Mouse (Mus musculus) midbrain, embryonic 13.5 days (tissue): ENCODE results near the gene Mrrf. TPM values are rescaled to one million over a fixed set of nuclear protein-coding genes. Genes with fewer than 3 reads are reported as not detected.
"Not testable (repeated sequence)": the region's sequence is repeated elsewhere in the genome, so short reads cannot be mapped to it uniquely, and the experiment has no call there.

Experiments used
- ATAC-seq: fragments of 200-750 bp; cut with Nextera tagmentation; 2 replicates; pipeline ENCODE4 v1.8.0; 2017; ENCODE audit warnings: mild to moderate bottlenecking, moderate TSS enrichment, moderate library complexity
- H3K27ac ChIP-seq: fragments of 300-500 bp; sonication (generic); 2 replicates; pipeline ENCODE4 v1.5.1; 2015; ENCODE audit warnings: inconsistent platforms, mild to moderate bottlenecking, moderate library complexity
- H3K27me3 ChIP-seq: fragments of 300-500 bp; sonication (generic); 2 replicates; pipeline ENCODE4 v1.6.1; 2015; ENCODE audit warnings: mild to moderate bottlenecking, inconsistent platforms
- H3K36me3 ChIP-seq: fragments of 300-500 bp; sonication (generic); 2 replicates; pipeline ENCODE4 v1.6.1; 2015; ENCODE audit warnings: mild to moderate bottlenecking, inconsistent platforms
- H3K4me1 ChIP-seq: fragments of 300-500 bp; sonication (generic); replicated peaks from 2 replicates; pipeline ENCODE4 v1.6.1; 2015; ENCODE audit warnings: inconsistent platforms
- H3K4me2 ChIP-seq: fragments of 300-500 bp; sonication (generic); replicated peaks from 2 replicates; pipeline ENCODE4 v1.6.1; 2015; ENCODE audit warnings: moderate library complexity, mild to moderate bottlenecking, inconsistent platforms
- H3K4me3 ChIP-seq: fragments of 300-500 bp; sonication (generic); replicated peaks from 2 replicates; pipeline ENCODE4 v1.5.1; 2015; ENCODE audit warnings: mild to moderate bottlenecking, inconsistent platforms
- H3K9ac ChIP-seq: fragments of 300-500 bp; sonication (generic); replicated peaks from 2 replicates; pipeline ENCODE4 v1.6.1; 2015; ENCODE audit warnings: mild to moderate bottlenecking, inconsistent platforms
- H3K9me3 ChIP-seq: fragments of 300-500 bp; sonication (generic); 2 replicates; pipeline ENCODE4 v1.6.1; 2016; ENCODE audit warnings: mild to moderate bottlenecking, inconsistent platforms
- WGBS: fragments of 180-500 bp; shearing (Covaris S2); methylation state at CpG from one replicate; pipeline ENCODE4 v1.1.7; 2015; 5-methylcytosine and 5-hydroxymethylcytosine counted together
- polyA plus RNA-seq: library from polyadenylated mRNA; unstranded; fragments of >200 nt; fragmentation: Nextera tagmentation; extraction: Ambion mirVana; gene quantifications from 2 replicates; pipeline ENCODE4 v1.2.1, GENCODE M21; 2015

Gene Mrrf
- polyA plus RNA-seq, 1 experiment from 2014 or later = 24.5 TPM

DNA sequence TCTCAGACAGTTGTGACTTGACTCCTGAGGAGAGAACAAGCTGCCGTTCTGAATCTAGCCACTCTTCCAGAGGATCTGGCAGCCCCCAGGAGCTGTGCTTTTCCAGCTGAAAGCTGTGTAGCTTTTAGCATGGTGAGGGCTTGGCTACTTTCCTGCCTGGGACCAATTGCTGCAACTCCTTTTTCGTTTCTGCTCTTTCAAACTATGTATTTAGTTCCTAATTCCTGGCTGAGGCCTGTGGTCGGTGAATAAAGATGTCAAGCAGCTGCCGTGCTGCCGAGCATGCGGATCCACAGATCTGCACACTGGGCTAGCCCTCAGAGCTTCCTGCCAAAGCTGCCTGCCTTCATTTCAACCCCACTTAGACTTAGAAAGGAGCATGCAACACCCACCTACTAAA, 48.7 kb downstream of the Mrrf start:
- Histone ChIP-seq H3K4me3 (no peak overlapping the region), H3K4me2 (no peak overlapping the region), H3K9me3 (no peaks in the 10 kb centered on the region), H3K36me3 (peaks cover 9% of the 10 kb centered on the region), H3K4me1 (no peaks in the 10 kb centered on the region), H3K27ac (no peak overlapping the region), H3K9ac (no peak overlapping the region), H3K27me3 (no peaks in the 10 kb centered on the region)
- ATAC-seq = no peak
- 67% methylated on average over 6 of the region's 6 CpGs for WGBS

DNA sequence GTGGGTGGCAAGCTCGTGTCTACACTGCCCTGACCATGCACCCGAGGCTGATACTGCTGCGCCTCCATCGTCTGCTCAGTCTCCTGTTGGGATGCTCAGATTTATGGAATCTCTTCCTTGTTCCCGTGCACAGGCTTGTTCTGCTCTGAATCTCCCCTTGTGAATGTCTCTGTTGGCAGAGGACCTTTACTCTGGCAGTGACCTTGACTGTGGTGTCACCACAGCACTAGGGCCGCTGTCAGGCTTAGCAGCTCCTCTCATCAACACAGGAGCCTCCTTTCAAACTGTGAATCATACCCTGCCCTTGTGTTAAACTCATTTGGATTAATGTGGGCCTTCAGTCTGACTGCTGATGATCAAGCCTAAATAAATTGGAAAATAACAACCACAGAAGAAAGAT, 53.0 kb downstream of the Mrrf start:
- 88% methylated on average over 6 of the region's 6 CpGs for WGBS
- H3K9ac ChIP-seq, H3K9me3 ChIP-seq, H3K27me3 ChIP-seq, H3K4me2 ChIP-seq, H3K27ac ChIP-seq, H3K4me3 ChIP-seq, H3K4me1 ChIP-seq, ATAC-seq: not testable (repeated sequence)
- H3K36me3 ChIP-seq = peaks cover 11% of the 10 kb centered on the region

DNA sequence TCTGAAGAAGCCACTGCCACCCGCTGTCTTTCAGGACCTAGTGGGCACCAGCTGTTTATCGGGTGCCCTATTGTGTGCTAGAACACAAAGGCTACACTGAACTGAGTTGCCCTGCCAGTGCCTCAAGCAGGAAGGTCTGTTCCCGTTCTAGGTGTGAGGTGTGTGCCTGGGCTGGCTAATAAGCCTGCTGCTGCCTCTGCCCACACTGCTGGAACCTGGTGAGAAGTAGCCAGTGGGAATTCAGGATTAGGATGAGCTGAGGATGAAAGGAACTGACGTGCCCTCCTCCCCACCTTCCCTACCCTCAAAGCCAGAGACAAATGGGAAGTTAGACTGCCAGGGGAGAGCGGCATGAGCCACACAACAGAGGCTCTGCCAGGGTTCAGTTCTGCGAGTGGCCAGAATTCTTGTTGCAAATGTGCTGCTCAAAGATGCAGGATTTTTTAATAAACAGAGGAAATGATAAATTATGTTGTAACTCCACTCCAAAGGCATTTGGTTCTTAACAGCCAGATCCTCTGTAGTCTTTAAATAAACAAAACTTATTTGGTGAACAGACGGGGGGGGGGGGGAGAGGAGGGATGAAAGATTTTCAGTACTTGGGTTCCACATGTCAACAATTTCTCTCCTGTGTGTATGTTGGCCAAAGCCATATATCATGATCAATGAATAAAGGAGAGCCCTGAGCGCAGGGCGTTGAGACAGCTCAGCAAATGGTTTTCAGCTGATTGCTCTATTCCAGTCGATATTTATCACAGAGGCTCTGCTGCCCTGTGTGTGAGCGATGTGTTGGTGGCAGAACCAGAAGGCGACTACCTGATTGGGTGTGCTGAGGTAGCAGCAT, 55.1 kb downstream of the Mrrf start:
- Histone ChIP-seq H3K36me3 (peaks cover 11% of the 10 kb centered on the region), H3K4me2 (no peak overlapping the region), H3K4me1 (peaks cover 5% of the 10 kb centered on the region; the same call in 1 of the 2 replicates), H3K27ac (no peak overlapping the region), H3K9ac (no peak overlapping the region), H3K4me3 (no peak overlapping the region), H3K9me3 (no peaks in the 10 kb centered on the region), H3K27me3 (0 out of 2 replicates have a peak, but pooled peaks cover 3% of the 10 kb centered on the region)
- 62% methylated on average over 12 of the region's 12 CpGs for WGBS
- peak; percentile 11; the same call in 1 of the 2 replicates for ATAC-seq

DNA sequence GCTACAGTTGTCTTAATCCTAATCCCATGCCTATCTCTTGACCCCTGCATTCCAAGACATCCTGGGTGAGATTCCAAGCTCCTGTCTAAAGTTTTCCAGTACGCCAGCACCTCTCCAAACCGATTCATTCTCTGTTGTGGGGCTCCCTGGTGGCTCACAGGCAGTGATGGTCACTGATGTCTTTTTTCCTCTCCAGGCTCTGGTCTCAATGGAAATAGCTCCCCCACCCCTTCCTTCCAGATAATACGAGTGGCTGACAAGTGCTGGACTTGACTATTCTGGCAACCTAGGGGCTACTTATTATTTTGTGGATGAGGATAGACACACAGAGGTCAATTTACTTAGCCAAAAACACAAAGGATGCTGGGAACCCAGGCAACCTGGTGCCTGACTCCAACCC, 60.8 kb downstream of the Mrrf start:
- H3K9ac ChIP-seq = no peak overlapping the region
- H3K9me3 ChIP-seq = no peaks in the 10 kb centered on the region
- H3K36me3 ChIP-seq = no peaks in the 10 kb centered on the region
- H3K4me3 ChIP-seq = no peak overlapping the region
- ATAC-seq = no peak
- peaks cover 14% of the 10 kb centered on the region for H3K4me1 ChIP-seq
- H3K27me3 ChIP-seq = peaks cover 29% of the 10 kb centered on the region
- 46% methylated on average over 3 of the region's 3 CpGs for WGBS
- no peak overlapping the region for H3K27ac ChIP-seq
- H3K4me2 ChIP-seq = no peak overlapping the region

DNA sequence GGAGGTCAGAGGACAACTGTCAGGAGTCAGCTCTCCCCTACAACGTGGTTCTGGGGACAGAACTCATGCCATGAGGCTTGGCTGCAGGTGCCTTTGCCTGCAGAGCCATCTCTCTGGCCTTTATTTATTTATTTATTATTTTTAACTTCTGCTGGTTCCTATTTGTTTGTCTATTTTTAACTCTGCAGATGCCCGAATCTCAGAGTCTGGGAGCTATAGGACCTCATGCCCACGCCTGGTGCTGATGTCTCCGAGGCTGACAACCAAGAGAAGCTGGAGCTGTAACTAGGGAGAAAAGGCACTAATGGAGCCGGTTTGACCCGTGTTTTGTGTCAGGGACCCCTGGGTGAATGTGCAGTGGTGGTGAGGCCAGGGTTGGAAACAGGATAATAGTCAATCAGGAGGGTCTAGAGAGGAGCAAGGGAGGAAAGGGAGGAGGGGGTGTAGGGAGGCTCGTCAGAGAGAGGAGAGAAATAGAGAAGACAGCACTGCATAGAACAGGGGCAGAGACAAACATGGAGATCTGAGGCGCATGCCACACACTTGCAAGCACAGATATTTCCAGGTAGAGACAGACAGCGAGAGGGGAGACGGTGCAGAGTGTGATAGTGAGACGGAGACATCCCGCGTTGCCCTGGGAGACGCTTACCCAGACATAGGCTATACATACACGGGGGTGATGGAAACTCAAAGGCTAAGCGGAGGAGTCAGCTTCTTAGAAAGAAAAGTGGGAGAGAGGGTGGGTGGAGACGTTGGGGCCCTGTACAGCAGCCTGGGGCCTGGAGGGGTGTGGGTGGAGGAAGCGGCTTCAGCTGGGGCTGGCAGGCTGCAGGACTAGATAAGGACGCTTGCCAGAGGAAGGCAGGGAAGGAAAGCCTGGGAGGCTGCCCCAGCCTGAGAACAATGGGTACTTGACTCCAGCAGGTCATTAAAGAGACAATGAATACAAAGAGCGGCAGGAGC, 62.0 kb downstream of the Mrrf start:
- Histone ChIP-seq H3K4me2 (peak overlapping the region; percentile 39), H3K36me3 (no peaks in the 10 kb centered on the region), H3K4me1 (peaks cover 26% of the 10 kb centered on the region), H3K9ac (0 out of 2 replicates have a peak overlapping the region, but pooled peaks have one; percentile 3), H3K4me3 (peak overlapping the region; percentile 5; the same call in 1 of the 2 replicates), H3K27ac (peak overlapping the region; percentile 51), H3K27me3 (peaks cover 38% of the 10 kb centered on the region), H3K9me3 (no peaks in the 10 kb centered on the region)
- 9% methylated on average over 20 of the region's 20 CpGs for WGBS
- peak; percentile 81 for ATAC-seq

DNA sequence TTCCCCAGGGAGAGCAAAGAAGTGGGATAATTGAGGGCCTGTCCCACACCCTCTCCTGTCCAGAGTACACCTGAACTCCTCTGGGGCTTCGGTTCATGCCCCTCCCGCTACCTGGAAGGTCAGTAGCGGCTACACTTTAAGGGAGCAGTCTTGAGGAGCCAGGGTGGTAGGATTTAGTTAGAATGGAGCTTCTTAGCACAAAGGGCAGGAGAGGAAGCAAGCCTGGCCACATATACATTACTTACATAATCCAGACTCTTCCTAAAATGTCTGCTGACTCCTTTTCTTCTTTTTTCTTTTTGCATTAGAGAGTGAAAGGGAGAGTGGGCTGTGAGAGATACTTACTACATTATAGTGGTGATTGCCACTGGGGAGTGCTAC, 62.7 kb downstream of the Mrrf start:
- peak overlapping the region; percentile 39 for H3K4me2 ChIP-seq
- 7% methylated on average over 3 of the region's 3 CpGs for WGBS

DNA sequence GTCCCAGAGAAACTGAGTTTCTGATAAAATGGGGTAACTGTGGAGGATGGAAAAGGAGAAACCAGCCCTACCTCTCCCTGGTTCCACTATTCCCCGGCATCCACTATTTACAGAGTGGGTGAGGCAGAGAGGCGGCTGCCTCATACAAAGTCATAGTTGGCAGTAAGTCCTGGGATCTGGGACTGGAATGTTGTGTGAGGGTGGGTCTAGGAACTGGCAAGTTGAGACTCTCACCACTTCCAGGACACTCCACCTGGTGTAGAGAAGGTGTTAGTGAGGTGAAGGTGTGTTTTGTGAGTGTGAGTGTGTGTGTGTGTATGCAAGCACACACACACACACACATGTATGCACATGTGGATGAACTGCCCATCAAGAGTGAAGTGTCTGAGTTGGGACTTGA, 64.6 kb downstream of the Mrrf start:
- Histone ChIP-seq H3K4me2 (no peak overlapping the region), H3K4me1 (peaks cover 38% of the 10 kb centered on the region), H3K4me3 (no peak overlapping the region), H3K9me3 (no peaks in the 10 kb centered on the region), H3K36me3 (no peaks in the 10 kb centered on the region), H3K9ac (no peak overlapping the region), H3K27me3 (peaks cover 53% of the 10 kb centered on the region), H3K27ac (no peak overlapping the region)
- ATAC-seq = no peak
- 97% methylated on average over 2 of the region's 2 CpGs for WGBS

More for the DNA sequence above, 62.7 kb downstream of the Mrrf start:
- Histone ChIP-seq H3K4me3 (0 out of 2 replicates have a peak overlapping the region, but pooled peaks have one; percentile 5), H3K9me3 (no peaks in the 10 kb centered on the region), H3K9ac (no peak overlapping the region), H3K27me3 (peaks cover 39% of the 10 kb centered on the region), H3K27ac (peak overlapping the region; percentile 51; the same call in 1 of the 2 replicates), H3K4me1 (peaks cover 31% of the 10 kb centered on the region), H3K36me3 (no peaks in the 10 kb centered on the region)
- ATAC-seq = no peak

DNA sequence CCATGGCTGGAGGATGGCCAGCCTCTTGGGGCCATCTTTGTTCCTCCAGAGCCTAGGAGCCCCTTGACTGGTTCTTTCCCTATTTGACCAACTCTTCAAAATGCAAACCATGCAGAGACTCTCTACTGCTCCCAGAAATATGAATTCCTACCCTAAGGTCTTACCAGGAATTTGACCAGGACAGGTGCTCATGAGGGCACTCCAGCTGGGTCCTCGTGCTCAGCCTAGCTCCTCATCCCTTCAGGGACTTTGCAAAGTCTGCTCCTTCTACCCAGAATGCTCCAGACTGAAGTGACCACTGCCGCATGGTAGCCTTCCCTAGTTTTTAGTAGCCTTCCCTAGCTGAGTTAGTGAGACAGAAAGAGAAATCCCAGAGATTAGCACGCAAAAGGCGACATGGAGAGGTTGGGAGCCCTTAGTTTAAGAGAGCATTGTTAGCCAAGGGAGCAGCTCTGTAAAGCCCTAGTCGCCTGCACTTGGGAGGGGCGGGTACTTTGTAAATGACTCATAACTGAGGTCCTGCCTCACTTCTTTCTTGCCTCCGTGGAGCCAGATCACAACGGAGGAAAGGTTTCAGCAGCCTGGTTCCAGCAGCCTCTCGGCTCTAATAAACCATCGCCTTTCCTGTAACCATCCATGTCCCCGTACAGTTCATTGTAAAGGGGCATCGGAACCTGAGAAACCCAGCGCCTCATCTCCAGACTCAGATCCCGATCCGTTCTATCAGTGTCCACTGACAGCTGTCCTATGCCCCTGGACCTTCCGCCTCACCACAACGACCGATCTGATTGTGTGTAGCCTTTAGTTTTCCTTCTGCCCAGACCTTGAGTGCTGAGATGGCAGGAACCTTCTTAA, 65.8 kb downstream of the Mrrf start:
- Histone ChIP-seq H3K9me3 (no peaks in the 10 kb centered on the region), H3K4me2 (peak overlapping the region; percentile 73), H3K4me3 (peak overlapping the region; percentile 44), H3K36me3 (no peaks in the 10 kb centered on the region), H3K4me1 (peaks cover 38% of the 10 kb centered on the region), H3K27ac (peak overlapping the region; percentile 65; the same call in 1 of the 2 replicates), H3K27me3 (peaks cover 54% of the 10 kb centered on the region), H3K9ac (no peak overlapping the region)
- ATAC-seq = no peak
- WGBS = 26% methylated on average over 18 of the region's 18 CpGs

DNA sequence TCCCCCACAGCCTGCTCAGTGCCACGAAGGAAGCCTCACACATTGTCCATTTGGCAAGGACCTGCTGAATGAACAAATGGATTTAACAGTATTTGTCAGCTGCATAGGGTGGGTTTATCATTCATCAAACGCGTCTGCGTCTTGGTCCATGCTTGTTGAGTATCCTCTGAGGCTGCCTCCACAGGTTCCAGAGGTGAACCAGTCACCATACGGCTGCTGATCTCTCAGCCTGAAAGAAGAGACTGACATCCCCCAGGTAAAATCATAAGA, 66.4 kb downstream of the Mrrf start:
- Histone ChIP-seq H3K27me3 (peaks cover 54% of the 10 kb centered on the region), H3K9me3 (no peaks in the 10 kb centered on the region), H3K4me1 (peaks cover 38% of the 10 kb centered on the region), H3K27ac (peak overlapping the region; percentile 65; the same call in 1 of the 2 replicates), H3K36me3 (no peaks in the 10 kb centered on the region), H3K4me2 (peak overlapping the region; percentile 73), H3K4me3 (peak overlapping the region; percentile 44), H3K9ac (peak overlapping the region; percentile 68; the same call in 1 of the 2 replicates)
- no peak for ATAC-seq
- WGBS = 14% methylated on average over 5 of the region's 5 CpGs

DNA sequence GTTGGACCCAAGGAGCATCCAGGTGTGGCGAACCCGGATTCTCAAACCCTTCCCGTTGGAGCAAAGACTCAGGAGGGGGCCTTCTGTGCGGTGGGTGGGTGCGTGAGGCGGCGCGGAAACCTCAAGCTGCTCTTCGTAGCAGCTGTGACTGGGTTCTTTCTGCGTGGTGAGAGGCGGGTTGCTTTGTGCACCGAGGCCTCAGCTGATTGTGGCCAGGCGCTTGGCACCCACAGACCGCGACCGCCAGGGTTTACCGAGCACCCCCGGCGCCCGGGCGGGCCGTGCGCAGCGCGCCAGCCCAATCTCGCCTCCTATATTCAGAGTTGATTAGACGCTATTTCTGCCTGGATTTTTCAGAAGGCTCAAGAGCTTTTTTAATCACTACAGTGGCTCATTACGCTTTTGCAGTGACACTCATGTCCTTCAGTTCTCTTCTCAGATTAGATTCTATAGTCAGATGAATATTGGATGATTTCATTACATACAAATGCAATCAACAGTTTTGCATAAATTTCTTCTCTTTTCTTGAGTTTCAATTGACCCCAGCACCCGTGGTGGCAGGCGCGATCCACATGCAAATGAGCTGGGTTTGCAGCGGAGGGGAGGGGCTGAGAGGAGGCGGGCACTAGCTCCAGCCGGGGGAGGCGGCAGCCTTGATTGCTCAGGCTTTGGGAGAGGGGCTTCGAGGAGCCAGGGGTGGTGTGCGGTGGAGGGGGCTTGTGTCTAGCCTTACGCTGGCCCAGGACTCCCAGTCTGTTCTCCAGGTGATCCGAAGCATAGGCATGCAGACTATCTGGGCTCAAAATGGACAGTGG, 67.0 kb downstream of the Mrrf start:
- Histone ChIP-seq H3K27me3 (peaks cover 54% of the 10 kb centered on the region), H3K27ac (peak overlapping the region; percentile 65; the same call in 1 of the 2 replicates)
- WGBS = under 1% methylated on average over 39 of the region's 39 CpGs

DNA sequence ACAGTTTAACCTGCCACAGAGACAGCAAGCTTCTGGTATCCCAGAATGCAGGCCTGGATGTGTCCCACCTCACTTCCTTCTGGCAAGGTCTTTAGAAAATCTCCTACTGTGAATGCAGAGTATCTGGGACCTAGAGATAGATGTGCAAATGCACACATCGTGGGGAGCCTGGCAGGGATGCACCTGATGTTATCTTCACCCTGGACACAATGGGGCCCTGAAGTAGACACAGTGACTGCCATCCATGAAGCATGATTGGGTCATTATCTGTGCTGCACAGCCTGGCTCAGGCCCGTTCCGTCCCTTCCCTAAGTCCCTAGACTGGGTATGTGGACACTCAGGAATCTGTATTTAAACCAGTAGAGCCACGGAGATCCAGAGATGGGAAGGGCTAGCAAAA, 68.4 kb downstream of the Mrrf start:
- Histone ChIP-seq H3K4me3 (no peak overlapping the region), H3K27me3 (peaks cover 64% of the 10 kb centered on the region), H3K4me1 (peaks cover 26% of the 10 kb centered on the region), H3K9ac (no peak overlapping the region), H3K9me3 (no peaks in the 10 kb centered on the region), H3K4me2 (no peak overlapping the region), H3K27ac (no peak overlapping the region), H3K36me3 (no peaks in the 10 kb centered on the region)
- WGBS = 36% methylated on average over 4 of the region's 4 CpGs
- ATAC-seq = no peak

More for the DNA sequence above, 67.0 kb downstream of the Mrrf start:
- peak; percentile 82 for ATAC-seq
- peak overlapping the region; percentile 68 for H3K9ac ChIP-seq
- peak overlapping the region; percentile 44 for H3K4me3 ChIP-seq
- peaks cover 35% of the 10 kb centered on the region for H3K4me1 ChIP-seq
- H3K36me3 ChIP-seq = no peaks in the 10 kb centered on the region
- peak overlapping the region; percentile 73 for H3K4me2 ChIP-seq
- no peaks in the 10 kb centered on the region for H3K9me3 ChIP-seq
